Mouse (Mus musculus) embryonic fibroblast, embryonic 13.5 days (primary cell): ENCODE results near the gene Selenoo. TPM values are rescaled to one million over a fixed set of nuclear protein-coding genes. Genes with fewer than 3 reads are reported as not detected.
A peak's percentile ranks its signal among the peaks of the same experiment; 100 is the strongest.

ENCODE experiments used
- H3K27ac ChIP-seq: 2 replicates; pipeline ENCODE4 v1.5.1; 2012; ENCODE audit warnings: low read length, control low read depth, inconsistent platforms; ENCODE audit not compliant: insufficient read depth
- H3K4me1 ChIP-seq: 2 replicates; pipeline ENCODE4 v1.6.1; 2011; ENCODE audit warnings: low read length; ENCODE audit not compliant: control insufficient read depth, insufficient read depth
- H3K4me3 ChIP-seq: 2 replicates; pipeline ENCODE4 v1.5.1; 2011; ENCODE audit warnings: mild to moderate bottlenecking, control low read depth, low read length; ENCODE audit not compliant: insufficient read depth
- CTCF ChIP-seq: IDR thresholded peaks from 2 replicates; pipeline ENCODE4 v1.5.1; 2011; ENCODE audit warnings: mild to moderate bottlenecking, control low read depth, low read length, moderate library complexity, borderline replicate concordance; ENCODE audit not compliant: insufficient read depth
- POLR2A ChIP-seq: IDR thresholded peaks from 2 replicates; pipeline ENCODE4 v1.6.1; 2011; ENCODE audit warnings: low read depth, mild to moderate bottlenecking, control low read depth, low read length, moderate library complexity
- polyA plus RNA-seq: library from polyadenylated mRNA; stranded (reverse); fragments of >200 nt; gene quantifications from 2 replicates; pipeline ENCODE4 v1.2.4, GENCODE M21; 2011; ENCODE audit warnings: low read depth; ENCODE audit not compliant: missing spikeins, insufficient read length

Selenoo gene
- polyA plus RNA-seq, 1 experiment: 14.5 TPM

DNA sequence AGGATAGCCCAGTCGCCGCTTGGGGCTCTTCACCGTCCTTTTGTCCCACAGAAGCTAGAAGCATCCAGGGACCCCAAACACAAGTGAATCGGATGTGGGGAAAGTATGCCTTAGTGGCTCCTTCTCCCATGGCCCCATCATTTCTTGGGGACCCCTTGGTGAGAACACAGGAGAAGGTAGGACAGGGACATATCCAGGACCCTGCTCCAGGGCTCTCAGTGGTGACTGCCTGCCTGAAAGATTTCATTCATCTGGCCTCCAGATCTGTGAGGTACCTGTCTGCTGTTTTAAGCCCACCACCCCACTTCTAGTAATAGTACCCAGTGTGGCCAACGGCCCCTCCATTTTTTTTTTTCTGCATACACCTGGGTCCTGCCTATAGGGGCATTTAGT, 26.4 kb upstream of the Selenoo start:
- H3K4me3 ChIP-seq: no peak overlapping the region
- H3K27ac ChIP-seq: no peak overlapping the region
- TF ChIP-seq CTCF (no peak), POLR2A (no peak)
- H3K4me1 ChIP-seq: no peaks in the 10 kb centered on the region

GRCm38 (mm10) chr15:89063001-89063400, 25.9 kb upstream of the Selenoo start:
- H3K27ac ChIP-seq: no peak overlapping the region
- H3K4me1 ChIP-seq: no peaks in the 10 kb centered on the region
- TF ChIP-seq CTCF: no peak
- TF ChIP-seq POLR2A: no peak
- no peak overlapping the region for H3K4me3 ChIP-seq

DNA sequence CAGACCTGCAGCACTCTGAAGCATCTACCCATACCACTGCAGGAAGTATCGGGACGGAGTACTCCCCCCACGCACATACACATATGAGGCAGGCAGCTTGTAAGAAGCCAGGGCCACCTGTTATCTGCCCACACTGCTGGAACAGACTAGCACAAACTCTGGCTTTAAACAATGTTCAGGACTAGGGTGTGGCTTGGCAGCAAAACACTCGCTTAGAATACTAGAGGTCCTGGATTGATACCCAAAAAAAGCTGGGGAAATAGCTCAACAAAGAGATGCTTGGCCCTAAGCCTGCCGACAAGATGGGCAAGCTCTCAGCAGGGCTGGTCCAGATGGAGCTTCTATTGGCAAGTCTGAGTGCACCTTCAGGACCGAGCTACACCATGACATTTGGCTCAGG, 25.3 kb upstream of the Selenoo start:
- Histone ChIP-seq H3K4me1 (no peaks in the 10 kb centered on the region), H3K27ac (no peak overlapping the region), H3K4me3 (no peak overlapping the region)
- TF ChIP-seq POLR2A: no peak
- no peak for TF ChIP-seq CTCF

GRCm38 (mm10) chr15:89064891-89065290, 24.0 kb upstream of the Selenoo start:
- H3K4me3 ChIP-seq: no peak overlapping the region
- no peaks in the 10 kb centered on the region for H3K4me1 ChIP-seq
- no peak overlapping the region for H3K27ac ChIP-seq
- TF ChIP-seq POLR2A: no peak
- no peak for TF ChIP-seq CTCF

- H3K4me1 ChIP-seq: no peaks in the 10 kb centered on the region
- H3K27ac ChIP-seq: no peak overlapping the region
- H3K4me3 ChIP-seq: no peak overlapping the region
- no peak for TF ChIP-seq POLR2A
- TF ChIP-seq CTCF: no peak
Observed at GRCm38 (mm10) chr15:89067609-89068008, 21.3 kb upstream of the Selenoo start.

GRCm38 (mm10) chr15:89068226-89068625, 20.7 kb upstream of the Selenoo start:
- H3K27ac ChIP-seq: no peak overlapping the region
- no peak overlapping the region for H3K4me3 ChIP-seq
- H3K4me1 ChIP-seq: no peaks in the 10 kb centered on the region
- TF ChIP-seq POLR2A: no peak
- no peak for TF ChIP-seq CTCF

DNA sequence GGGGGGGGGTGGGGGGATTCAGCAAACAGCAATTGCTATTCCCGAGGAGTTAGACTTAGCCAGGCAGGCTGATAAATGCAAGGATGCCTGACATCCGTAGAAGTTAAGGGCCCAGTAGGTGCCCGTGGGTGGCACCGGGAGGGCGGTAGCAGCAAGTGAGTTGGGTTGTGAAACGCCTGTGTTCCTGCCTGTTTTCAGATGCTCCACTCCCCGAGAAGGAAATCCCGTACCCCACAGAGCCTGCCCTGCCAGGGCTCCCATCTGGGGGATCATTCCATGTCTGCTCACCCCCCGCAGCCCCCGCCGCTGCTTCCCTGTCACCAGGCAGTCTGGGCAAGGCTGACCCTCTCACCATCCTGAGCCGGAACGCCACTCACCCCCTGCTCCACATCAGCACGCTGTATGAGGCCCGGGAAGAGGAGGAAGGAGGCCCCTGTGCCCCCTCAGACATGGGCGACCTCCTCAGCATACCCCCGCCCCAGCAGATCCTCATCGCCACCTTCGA, 19.5 kb upstream of the Selenoo start:
- TF ChIP-seq POLR2A: no peak
- no peak for TF ChIP-seq CTCF
- no peak overlapping the region for H3K27ac ChIP-seq
- H3K4me1 ChIP-seq: no peaks in the 10 kb centered on the region
- H3K4me3 ChIP-seq: no peak overlapping the region

DNA sequence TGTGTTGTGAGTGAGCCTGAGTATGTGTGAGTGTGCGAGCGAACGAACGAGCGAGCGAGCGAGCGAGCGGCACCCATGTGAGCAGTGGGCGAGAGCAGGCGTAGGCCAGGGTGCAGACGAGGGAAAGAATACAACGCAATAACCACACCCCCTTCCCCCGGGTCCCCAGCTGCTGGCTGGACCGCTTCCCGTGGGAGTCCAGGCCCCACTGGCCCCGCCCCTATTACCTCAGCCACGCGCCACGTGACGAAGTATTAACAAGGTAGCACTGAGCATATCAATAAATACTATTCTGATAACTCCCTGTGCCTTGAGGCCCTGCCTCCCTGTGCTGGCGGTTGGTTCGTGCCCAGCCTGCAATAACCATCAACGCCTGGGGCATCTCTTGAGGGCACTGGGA, 18.3 kb upstream of the Selenoo start:
- Histone ChIP-seq H3K4me1 (no peaks in the 10 kb centered on the region), H3K4me3 (no peak overlapping the region), H3K27ac (no peak overlapping the region)
- TF ChIP-seq CTCF (no peak), POLR2A (no peak)

- no peak overlapping the region for H3K4me3 ChIP-seq
- peaks cover 10% of the 10 kb centered on the region; the same call in 1 of the 2 replicates for H3K4me1 ChIP-seq
- TF ChIP-seq POLR2A (no peak), CTCF (no peak)
Observed at GRCm38 (mm10) chr15:89073993-89074603, 14.8 kb upstream of the Selenoo start.

GRCm38 (mm10) chr15:89074613-89075477, 14.0 kb upstream of the Selenoo start, which contains the start of gene Trabd:
TSS of gene Trabd (plus strand) at chr15:89075124.
- no peak for TF ChIP-seq CTCF
- TF ChIP-seq POLR2A: no peak
- Histone ChIP-seq H3K27ac (peak within 1 kb of the TSS; percentile 57), H3K4me3 (peak within 1 kb of the TSS; percentile 60), H3K4me1 (peaks cover 10% of the 10 kb centered on the region; the same call in 1 of the 2 replicates)

More at GRCm38 (mm10) chr15:89073993-89074603, 14.8 kb upstream of the Selenoo start:
- H3K27ac ChIP-seq: no peak overlapping the region
